Mouse (Mus musculus) forebrain, embryonic 12.5 days (tissue): ENCODE results near the gene Chd9. TPM values are rescaled to one million over a fixed set of nuclear protein-coding genes. Genes with fewer than 3 reads are reported as not detected.

Source experiments
- ATAC-seq: fragments of 200-750 bp; cut with Nextera tagmentation; 2 replicates; pipeline ENCODE4 v1.8.0; 2017; ENCODE audit warnings: moderate TSS enrichment; ENCODE audit not compliant: low FRiP score
- H3K27ac ChIP-seq: fragments of 300-500 bp; sonication (generic); 2 replicates; pipeline ENCODE4 v1.5.1; 2016; ENCODE audit warnings: mild to moderate bottlenecking
- H3K27me3 ChIP-seq: fragments of 300-500 bp; sonication (generic); 2 replicates; pipeline ENCODE4 v1.6.1; 2016; ENCODE audit warnings: mild to moderate bottlenecking
- H3K36me3 ChIP-seq: fragments of 300-500 bp; sonication (generic); replicated peaks from 2 replicates; pipeline ENCODE4 v1.6.1; 2016; ENCODE audit warnings: mild to moderate bottlenecking
- H3K4me1 ChIP-seq: fragments of 300-500 bp; sonication (generic); 2 replicates; pipeline ENCODE4 v1.6.1; 2016
- H3K4me2 ChIP-seq: fragments of 300-500 bp; sonication (generic); 2 replicates; pipeline ENCODE4 v1.6.1; 2016; ENCODE audit warnings: mild to moderate bottlenecking, moderate library complexity
- H3K4me3 ChIP-seq: fragments of 300-500 bp; sonication (generic); replicated peaks from 2 replicates; pipeline ENCODE4 v1.5.1; 2016; ENCODE audit warnings: mild to moderate bottlenecking
- H3K9ac ChIP-seq: fragments of 300-500 bp; sonication (generic); 2 replicates; pipeline ENCODE4 v1.6.1; 2016; ENCODE audit warnings: mild to moderate bottlenecking
- H3K9me3 ChIP-seq: fragments of 300-500 bp; sonication (generic); 2 replicates; pipeline ENCODE4 v1.6.1; 2016
- WGBS: fragments of 180-500 bp; shearing (Covaris S2); methylation state at CpG from one replicate; pipeline ENCODE4 v1.1.7; 2016; 5-methylcytosine and 5-hydroxymethylcytosine counted together
- polyA plus RNA-seq: library from polyadenylated mRNA; unstranded; fragments of >200 nt; fragmentation: Nextera tagmentation; extraction: Ambion mirVana; gene quantifications from 2 replicates; pipeline ENCODE4 v1.2.1, GENCODE M21; 2016

Gene Chd9
- polyA plus RNA-seq, 1 experiment from 2014 or later: 73.3 TPM

DNA sequence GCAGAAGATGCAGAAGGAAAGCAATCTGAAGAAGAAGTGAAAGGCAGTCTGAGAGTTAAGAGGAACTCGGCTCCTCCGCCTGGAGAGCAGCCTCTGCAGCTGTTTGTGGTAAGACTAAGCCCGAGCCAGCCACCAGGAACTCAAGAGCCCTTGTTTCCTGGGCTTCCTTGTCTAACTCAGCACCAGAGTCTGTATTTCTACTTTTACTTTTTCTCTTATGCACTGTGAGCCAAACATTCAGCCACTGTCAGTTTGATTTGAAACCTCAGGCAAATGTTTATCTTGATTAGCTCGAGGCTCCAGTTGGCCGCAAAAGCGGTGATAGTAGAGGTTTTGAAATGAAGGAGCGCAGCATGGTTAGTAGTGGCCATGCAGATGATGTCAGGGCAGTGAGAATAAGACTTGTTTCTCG, 148.8 kb downstream of the Chd9 start:
- H3K4me2 ChIP-seq: no peak overlapping the region
- ATAC-seq: no peak
- 87% methylated on average over 8 of the region's 8 CpGs for WGBS
- no peak overlapping the region for H3K4me3 ChIP-seq
- no peaks in the 10 kb centered on the region for H3K27me3 ChIP-seq
- peaks cover 44% of the 10 kb centered on the region for H3K36me3 ChIP-seq
- H3K9ac ChIP-seq: no peak overlapping the region
- no peak overlapping the region for H3K27ac ChIP-seq
- H3K4me1 ChIP-seq: no peaks in the 10 kb centered on the region
- H3K9me3 ChIP-seq: no peaks in the 10 kb centered on the region

DNA sequence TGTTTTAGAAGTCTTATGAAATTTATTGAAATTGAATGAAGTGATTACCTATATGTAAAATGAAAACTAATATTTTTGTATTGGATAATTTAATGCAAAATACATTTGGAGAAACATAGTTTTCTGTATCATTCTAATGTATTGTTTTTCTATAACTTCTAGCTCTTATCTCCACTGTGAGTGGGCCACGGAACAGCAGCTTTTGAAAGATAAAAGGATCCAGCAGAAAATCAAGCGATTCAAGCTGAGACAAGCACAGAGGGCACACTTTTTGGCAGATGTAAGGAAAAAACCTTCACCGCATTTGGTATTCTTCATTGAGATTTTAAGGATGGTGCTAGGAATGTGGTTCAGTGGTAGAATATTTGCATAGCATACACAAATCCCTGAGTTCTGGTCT, 150.6 kb downstream of the Chd9 start:
- Histone ChIP-seq H3K4me3 (no peak overlapping the region), H3K4me2 (no peak overlapping the region), H3K27me3 (no peaks in the 10 kb centered on the region), H3K9ac (no peak overlapping the region), H3K4me1 (no peaks in the 10 kb centered on the region), H3K36me3 (peaks cover 58% of the 10 kb centered on the region), H3K27ac (no peak overlapping the region), H3K9me3 (no peaks in the 10 kb centered on the region)
- ATAC-seq: no peak
- 95% methylated on average over 3 of the region's 3 CpGs for WGBS

DNA sequence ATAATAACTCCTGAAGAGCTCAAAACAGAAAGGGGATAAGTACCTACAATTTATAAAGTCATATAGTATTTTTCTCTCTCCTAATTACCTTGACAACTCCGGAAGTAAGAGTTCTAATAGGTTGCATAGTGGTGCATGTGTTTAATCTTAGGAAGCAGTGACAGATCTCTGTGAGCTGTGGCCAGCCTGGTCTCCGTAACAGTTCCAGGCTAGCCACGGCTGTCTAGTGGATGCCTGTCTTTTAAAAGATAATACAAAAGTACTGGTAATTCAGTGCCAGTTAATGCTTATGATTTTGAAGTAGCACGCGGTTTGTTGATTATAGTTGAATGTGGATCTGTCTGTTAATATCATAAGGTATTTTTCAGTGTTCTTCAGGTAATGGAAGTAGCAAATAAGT, 151.1 kb downstream of the Chd9 start:
- Histone ChIP-seq H3K27ac (no peak overlapping the region), H3K9ac (no peak overlapping the region), H3K36me3 (peaks cover 62% of the 10 kb centered on the region), H3K4me2 (no peak overlapping the region), H3K27me3 (no peaks in the 10 kb centered on the region), H3K4me3 (no peak overlapping the region), H3K9me3 (no peaks in the 10 kb centered on the region), H3K4me1 (no peaks in the 10 kb centered on the region)
- WGBS: 96% methylated on average over 5 of the region's 5 CpGs
- no peak for ATAC-seq

DNA sequence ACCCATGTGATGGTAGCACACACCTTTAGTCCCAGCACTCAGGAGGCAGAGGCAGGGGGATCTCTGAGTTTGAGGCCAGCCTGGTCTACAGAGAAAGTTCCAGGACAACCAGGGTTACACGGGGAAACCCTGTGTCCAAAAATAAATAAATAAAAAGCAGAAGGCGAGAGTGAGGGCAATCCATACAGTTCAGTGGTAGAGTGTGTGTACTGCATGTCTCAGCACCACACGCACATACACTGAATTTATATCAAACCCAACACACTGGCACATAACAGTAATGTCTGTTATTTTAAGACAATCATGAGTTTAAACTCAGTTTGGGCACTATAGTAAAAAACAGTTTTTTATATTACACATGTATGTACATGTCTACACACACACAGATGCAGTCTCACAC, 153.9 kb downstream of the Chd9 start:
- ATAC-seq: no peak
- Histone ChIP-seq H3K9ac (no peak overlapping the region), H3K4me1 (no peaks in the 10 kb centered on the region), H3K27ac (no peak overlapping the region), H3K27me3 (no peaks in the 10 kb centered on the region), H3K4me3 (no peak overlapping the region), H3K4me2 (no peak overlapping the region), H3K9me3 (no peaks in the 10 kb centered on the region), H3K36me3 (peaks cover 63% of the 10 kb centered on the region)
- 91% methylated on average over 3 of the region's 3 CpGs for whole genome bisulfite sequencing

DNA sequence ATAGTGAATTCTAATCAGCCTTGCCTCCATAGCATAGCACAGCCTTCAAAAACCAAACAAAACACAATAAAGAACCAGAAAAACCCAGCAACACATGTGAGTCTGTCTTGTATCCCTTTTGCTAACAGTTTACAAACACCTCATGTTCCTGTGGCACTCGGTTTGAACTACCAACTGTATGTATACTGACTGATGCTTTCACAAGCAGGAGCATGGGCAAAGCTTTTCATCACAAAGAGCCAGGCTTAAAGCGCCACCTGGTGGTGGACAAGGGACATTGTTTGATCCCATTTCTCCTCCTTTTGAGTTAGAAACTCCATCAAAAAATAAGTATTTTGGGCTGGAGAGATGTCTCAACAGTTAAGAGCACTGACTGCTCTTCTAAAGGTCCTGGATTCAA, 191.6 kb downstream of the Chd9 start:
- no peaks in the 10 kb centered on the region for H3K27me3 ChIP-seq
- H3K4me1 ChIP-seq: no peaks in the 10 kb centered on the region
- H3K9ac ChIP-seq: no peak overlapping the region
- H3K9me3 ChIP-seq: no peaks in the 10 kb centered on the region
- H3K36me3 ChIP-seq: peaks cover 72% of the 10 kb centered on the region
- no peak overlapping the region for H3K27ac ChIP-seq
- H3K4me2 ChIP-seq: no peak overlapping the region
- ATAC-seq: no peak
- no peak overlapping the region for H3K4me3 ChIP-seq
- WGBS: 7% methylated on average over 2 of the region's 2 CpGs

DNA sequence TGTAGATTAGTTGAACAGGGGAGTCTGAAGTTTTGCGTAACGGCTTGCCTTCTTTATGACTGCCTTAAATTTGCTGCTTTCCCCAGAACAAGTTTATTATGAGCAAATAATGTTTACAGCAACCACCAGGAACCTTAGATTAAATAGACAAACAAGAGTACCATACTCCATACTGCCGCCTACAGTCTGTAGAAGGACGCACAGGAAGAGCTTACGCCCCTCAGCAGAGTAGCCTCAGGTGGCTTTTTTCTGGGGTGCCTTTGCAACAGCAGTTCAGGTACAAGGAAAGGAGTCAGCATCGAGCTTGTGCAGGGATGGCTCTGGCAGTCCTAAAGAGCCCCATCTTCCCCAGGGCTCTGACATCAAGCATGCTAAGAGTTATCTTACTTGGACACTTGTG, 206.3 kb downstream of the Chd9 start:
- H3K4me2 ChIP-seq: no peak overlapping the region
- no peak for ATAC-seq
- WGBS: 89% methylated on average over 6 of the region's 6 CpGs
- H3K36me3 ChIP-seq: peaks cover 86% of the 10 kb centered on the region
- H3K4me1 ChIP-seq: no peaks in the 10 kb centered on the region
- no peaks in the 10 kb centered on the region for H3K9me3 ChIP-seq
- H3K9ac ChIP-seq: no peak overlapping the region
- no peak overlapping the region for H3K27ac ChIP-seq
- no peaks in the 10 kb centered on the region for H3K27me3 ChIP-seq
- no peak overlapping the region for H3K4me3 ChIP-seq

DNA sequence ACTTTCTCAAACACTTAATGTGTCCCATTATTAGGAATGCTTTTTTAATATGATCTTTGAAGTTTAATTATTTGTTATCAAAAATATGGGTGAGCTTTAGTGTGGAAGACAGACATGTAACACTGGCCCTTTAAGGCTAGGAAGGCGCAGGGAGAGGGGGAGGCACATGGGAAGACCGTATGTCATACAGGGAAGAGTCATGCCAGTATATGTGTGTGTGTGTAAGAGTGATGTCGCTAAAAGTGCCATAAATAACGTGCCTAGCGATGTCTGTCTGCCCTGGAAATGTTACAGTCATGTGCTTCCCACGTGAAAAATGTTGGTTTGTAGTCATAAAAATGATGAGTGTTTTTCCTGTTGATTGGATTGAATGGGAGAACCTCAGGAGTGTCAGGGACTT, 208.8 kb downstream of the Chd9 start:
- H3K9me3 ChIP-seq: no peaks in the 10 kb centered on the region
- H3K27ac ChIP-seq: no peak overlapping the region
- H3K4me2 ChIP-seq: no peak overlapping the region
- H3K27me3 ChIP-seq: no peaks in the 10 kb centered on the region
- no peak overlapping the region for H3K9ac ChIP-seq
- H3K4me3 ChIP-seq: no peak overlapping the region
- 91% methylated on average over 6 of the region's 6 CpGs for WGBS
- no peak for ATAC-seq
- peaks cover 91% of the 10 kb centered on the region for H3K36me3 ChIP-seq
- H3K4me1 ChIP-seq: no peaks in the 10 kb centered on the region

DNA sequence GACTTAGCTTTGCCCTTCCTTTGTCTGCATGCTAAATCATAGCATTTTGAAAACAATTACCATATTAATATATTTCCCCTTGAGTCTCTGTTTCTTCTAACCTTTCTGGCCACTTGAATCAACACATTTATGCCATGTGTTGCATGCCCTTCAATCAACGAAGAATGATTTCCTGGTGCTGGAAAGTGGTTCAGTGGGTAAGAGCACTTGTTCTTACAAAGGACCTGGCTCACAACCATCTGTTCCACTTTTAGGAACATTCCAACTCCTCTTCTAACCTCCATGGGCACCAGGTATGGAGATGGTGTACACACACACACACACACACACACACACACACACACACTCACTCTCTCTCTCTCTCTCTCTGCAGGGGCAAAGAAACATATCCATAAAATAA, 210.5 kb downstream of the Chd9 start:
- no peak overlapping the region for H3K9ac ChIP-seq
- H3K27me3 ChIP-seq: no peaks in the 10 kb centered on the region
- H3K4me3 ChIP-seq: no peak overlapping the region
- WGBS: 92% methylated on average over 1 of the region's 1 CpGs
- no peak for ATAC-seq
- no peak overlapping the region for H3K4me2 ChIP-seq
- H3K36me3 ChIP-seq: peaks cover 92% of the 10 kb centered on the region
- H3K9me3 ChIP-seq: no peaks in the 10 kb centered on the region
- no peak overlapping the region for H3K27ac ChIP-seq
- no peaks in the 10 kb centered on the region for H3K4me1 ChIP-seq

DNA sequence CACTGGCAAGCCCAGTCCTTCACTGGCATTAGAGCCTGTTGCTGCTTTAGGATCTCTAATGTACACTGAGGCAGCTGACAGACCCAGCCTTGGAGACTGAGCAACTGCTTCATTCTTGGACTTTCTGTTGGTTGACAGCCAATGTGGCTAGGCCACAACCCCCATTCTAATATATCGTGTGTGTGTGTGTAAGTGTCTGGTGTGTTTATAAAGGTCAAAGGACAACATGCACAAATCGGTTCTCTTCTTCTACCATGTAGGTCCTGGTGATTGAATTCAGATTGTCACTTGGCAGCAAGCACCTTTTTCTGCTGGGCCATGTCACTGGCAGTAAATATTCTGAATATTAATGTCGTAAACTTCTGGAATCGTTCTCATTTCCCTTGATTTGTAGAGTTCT, 218.2 kb downstream of the Chd9 start:
- no peak overlapping the region for H3K4me2 ChIP-seq
- H3K4me1 ChIP-seq: 0 out of 2 replicates have a peak, but pooled peaks cover 3% of the 10 kb centered on the region
- H3K36me3 ChIP-seq: peaks cover 70% of the 10 kb centered on the region
- no peaks in the 10 kb centered on the region for H3K27me3 ChIP-seq
- no peak for ATAC-seq
- 93% methylated on average over 4 of the region's 4 CpGs for WGBS
- no peaks in the 10 kb centered on the region for H3K9me3 ChIP-seq
- no peak overlapping the region for H3K4me3 ChIP-seq
- H3K27ac ChIP-seq: no peak overlapping the region
- no peak overlapping the region for H3K9ac ChIP-seq

DNA sequence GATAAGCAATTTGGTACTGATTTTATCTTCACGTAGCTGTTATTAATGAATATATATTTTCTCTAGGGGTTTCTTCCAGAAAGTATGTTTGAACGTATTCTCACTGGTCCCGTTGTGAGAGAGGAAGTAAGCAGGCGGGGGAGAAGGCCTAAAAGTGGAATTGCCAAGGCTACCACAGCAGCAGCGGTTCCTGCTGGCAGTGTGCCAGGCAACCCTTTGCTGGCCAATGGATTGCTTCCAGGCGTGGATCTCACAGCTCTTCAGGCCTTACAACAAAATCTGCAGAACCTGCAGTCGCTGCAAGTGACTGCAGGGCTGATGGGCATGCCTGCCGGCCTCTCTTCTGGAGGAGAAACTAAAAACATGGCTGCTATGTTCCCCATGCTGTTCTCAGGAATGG, 222.9 kb downstream of the Chd9 start:
- H3K27me3 ChIP-seq: no peaks in the 10 kb centered on the region

DNA sequence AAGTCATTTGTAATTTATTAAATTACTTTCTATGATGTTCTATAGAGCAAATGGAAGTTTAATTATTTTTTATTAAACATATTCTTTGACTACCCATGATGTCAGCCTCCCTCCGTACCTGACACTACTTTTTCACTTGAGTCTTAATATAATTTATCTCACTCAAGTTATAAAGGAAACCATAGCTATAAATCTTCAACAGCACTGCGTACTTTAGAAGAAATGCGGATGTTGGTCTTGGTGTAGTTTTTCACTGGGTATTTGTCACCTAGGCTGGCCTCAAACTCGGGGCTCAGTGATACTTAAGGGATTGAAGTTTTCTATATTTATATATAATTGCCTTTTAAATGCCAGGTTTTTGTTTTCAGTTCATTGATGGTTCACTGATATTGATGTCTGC, 226.3 kb downstream of the Chd9 start:
- Histone ChIP-seq H3K36me3 (peaks cover 30% of the 10 kb centered on the region), H3K27ac (no peak overlapping the region), H3K4me1 (0 out of 2 replicates have a peak, but pooled peaks cover 3% of the 10 kb centered on the region), H3K27me3 (no peaks in the 10 kb centered on the region), H3K9me3 (no peaks in the 10 kb centered on the region), H3K4me2 (no peak overlapping the region), H3K4me3 (no peak overlapping the region), H3K9ac (no peak overlapping the region)
- 94% methylated on average over 4 of the region's 4 CpGs for WGBS
- no peak for ATAC-seq

More for the DNA sequence above, 222.9 kb downstream of the Chd9 start:
- Histone ChIP-seq H3K4me2 (no peak overlapping the region), H3K4me3 (no peak overlapping the region), H3K36me3 (peaks cover 49% of the 10 kb centered on the region), H3K9me3 (no peaks in the 10 kb centered on the region), H3K9ac (no peak overlapping the region), H3K4me1 (0 out of 2 replicates have a peak, but pooled peaks cover 3% of the 10 kb centered on the region), H3K27ac (0 out of 2 replicates have a peak overlapping the region, but pooled peaks have one; percentile 25)
- ATAC-seq: no peak
- 62% methylated on average over 8 of the region's 8 CpGs for WGBS

DNA sequence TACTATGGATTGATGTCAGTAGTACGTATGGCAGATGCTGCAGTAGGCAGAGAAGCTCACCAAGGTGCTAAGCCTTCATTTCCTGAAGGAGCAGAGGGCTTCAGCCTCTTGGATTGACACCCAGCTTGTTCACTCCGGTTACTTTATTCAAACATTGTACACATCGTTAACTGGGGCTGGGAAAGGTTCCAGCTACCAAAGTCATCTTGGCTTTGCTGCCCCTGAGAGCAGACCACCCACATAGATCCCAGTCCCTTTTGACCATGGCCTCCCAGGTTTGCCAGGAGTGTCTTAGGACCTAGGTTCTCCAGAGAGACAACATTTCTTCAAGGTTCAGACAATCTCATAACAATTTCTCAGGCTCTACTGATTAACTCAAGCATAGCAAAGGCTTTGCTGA, 228.7 kb downstream of the Chd9 start:
- no peak for ATAC-seq
- Histone ChIP-seq H3K9me3 (no peaks in the 10 kb centered on the region), H3K4me2 (no peak overlapping the region), H3K36me3 (peaks cover 12% of the 10 kb centered on the region), H3K27ac (no peak overlapping the region), H3K4me1 (0 out of 2 replicates have a peak, but pooled peaks cover 3% of the 10 kb centered on the region), H3K9ac (no peak overlapping the region), H3K4me3 (no peak overlapping the region), H3K27me3 (no peaks in the 10 kb centered on the region)
- 29% methylated on average over 3 of the region's 3 CpGs for WGBS

DNA sequence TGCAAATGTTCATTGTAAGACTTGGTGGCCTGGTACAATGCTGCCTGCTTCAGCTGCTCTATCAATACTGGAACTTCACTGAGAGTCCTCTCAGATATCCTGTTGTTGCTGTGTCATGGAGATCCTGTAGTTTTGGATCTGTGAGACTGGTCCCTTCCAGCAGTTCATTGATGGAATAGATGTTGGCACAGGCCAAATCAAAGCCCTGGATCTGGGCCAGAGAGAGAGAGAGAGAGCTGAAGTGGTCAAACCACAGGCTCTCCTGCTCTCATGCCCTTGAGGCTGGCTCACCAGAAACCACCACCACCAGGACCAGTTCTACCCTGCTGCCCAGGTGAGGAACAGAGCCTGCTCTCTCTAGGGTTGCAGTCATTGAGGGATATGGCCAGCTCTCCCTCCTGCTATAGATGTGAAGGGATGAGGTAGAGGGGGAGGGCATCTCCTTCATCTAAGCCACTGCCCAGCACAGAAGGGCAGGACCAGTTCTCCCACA, 231.0 kb downstream of the Chd9 start:
- Histone ChIP-seq H3K4me3 (no peak overlapping the region), H3K27me3 (no peaks in the 10 kb centered on the region), H3K4me1 (0 out of 2 replicates have a peak, but pooled peaks cover 3% of the 10 kb centered on the region), H3K27ac (no peak overlapping the region), H3K9me3 (no peaks in the 10 kb centered on the region), H3K9ac (no peak overlapping the region), H3K36me3 (no peaks in the 10 kb centered on the region), H3K4me2 (no peak overlapping the region)
- ATAC-seq: no peak
